In the genomic region with DNA sequence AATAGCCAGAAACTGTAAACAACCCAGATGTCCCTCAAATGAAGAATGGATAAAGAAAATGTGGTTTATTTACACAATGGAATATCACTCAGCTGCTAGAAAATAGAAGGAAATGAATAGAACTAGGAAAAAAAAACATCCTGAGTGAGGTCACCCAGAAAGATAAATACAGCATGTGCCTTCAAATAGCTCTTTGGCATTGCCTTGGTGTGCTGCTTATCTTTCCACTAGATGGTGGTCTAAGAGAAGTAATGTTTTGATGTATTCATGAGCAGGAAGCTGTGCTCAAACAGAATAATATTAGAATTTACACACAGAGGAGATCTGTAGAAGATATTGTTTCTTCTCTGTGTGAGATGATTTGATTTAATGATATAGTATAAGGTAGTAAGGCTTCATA, we compare ENCODE assay signal across 18 mouse cellular contexts.
A peak's percentile ranks its signal among the peaks of the same experiment; 100 is the strongest.
DNase-seq lines count a peak whose midpoint lies in the region; ATAC-seq and TF ChIP-seq lines count a peak whose summit lies in the region.
"Had no signal": no experiment of that assay in that cellular context is flagged by ENCODE, and none has a peak within 500 bp of the region (broad histone marks: within the 10 kb centered on the region; RNA-seq: fewer than 3 reads in every experiment).

No protein-coding gene starts in this region.

- peak; percentile 15 for DNase-seq in forebrain, embryonic 14.5 days (ENCODE audit: low spot score)
- peak in 1 of 2 experiments; percentile 3 for DNase-seq in layer of hippocampus, adult 2 months (ENCODE audit: low spot score in 2 of 2)
- DNase-seq in layer of hippocampus, postnatal 10 days (ENCODE audit: low spot score in 2 of 2) = no peak
- DNase-seq in CD4-positive helper T cell, adult 2 months (ENCODE audit: low read depth, low spot score) = peak; percentile 13
- DNase-seq in thymus, postnatal 0 days (ENCODE audit: low spot score) = no peak
- no peak for DNase-seq in urinary bladder, postnatal 14 days (ENCODE audit: low spot score)
- DNase-seq: adrenal gland, postnatal 36 days; cerebellum, adult 11 months; kidney, postnatal 25 days; thymus, postnatal 36 days had no signal

- no peak overlapping the region for H3K4me3 ChIP-seq in forebrain, embryonic 14.5 days (ENCODE audit: low read depth, low read length)
- no peak overlapping the region for H3K4me3 ChIP-seq in forebrain, embryonic 12.5 days (replicated peaks)
- H3K4me3 ChIP-seq in layer of hippocampus, adult 2 months = no peak overlapping the region
- H3K4me3 ChIP-seq: forebrain, embryonic 13.5 days; heart, embryonic 15.5 days; limb, embryonic 12.5 days; midbrain, embryonic 12.5 days; neural tube, embryonic 12.5 days; stomach, embryonic 15.5 days had no signal

- no peak for ATAC-seq in forebrain, embryonic 14.5 days
- no peak for ATAC-seq in forebrain, embryonic 12.5 days (ENCODE audit: low FRiP score)
- peak; percentile 64 for ATAC-seq in inflammation-experienced regulatory T-cells, adult 6 months
- ATAC-seq: forebrain, embryonic 13.5 days had no signal

- H3K27ac ChIP-seq in forebrain, embryonic 14.5 days (ENCODE audit: low read depth, low read length) = no peak overlapping the region
- H3K27ac ChIP-seq in forebrain, embryonic 12.5 days = no peak overlapping the region
- H3K27ac ChIP-seq in layer of hippocampus, adult 2 months = no peak overlapping the region
- H3K27ac ChIP-seq: forebrain, embryonic 13.5 days; heart, embryonic 15.5 days; limb, embryonic 12.5 days; midbrain, embryonic 12.5 days; neural tube, embryonic 12.5 days; stomach, embryonic 15.5 days had no signal

- no peaks in the 10 kb centered on the region for H3K27me3 ChIP-seq in forebrain, embryonic 14.5 days (replicated peaks; ENCODE audit: control insufficient read depth, insufficient read depth, low read length)
- H3K27me3 ChIP-seq in forebrain, embryonic 12.5 days = no peaks in the 10 kb centered on the region
- H3K27me3 ChIP-seq: forebrain, embryonic 13.5 days; heart, embryonic 15.5 days; limb, embryonic 12.5 days; midbrain, embryonic 12.5 days; neural tube, embryonic 12.5 days; stomach, embryonic 15.5 days had no signal

- H3K9me3 ChIP-seq in forebrain, embryonic 14.5 days (replicated peaks; ENCODE audit: control insufficient read depth, low read length) = no peaks in the 10 kb centered on the region
- no peaks in the 10 kb centered on the region for H3K9me3 ChIP-seq in forebrain, embryonic 12.5 days
- H3K9me3 ChIP-seq: forebrain, embryonic 13.5 days; heart, embryonic 15.5 days; limb, embryonic 12.5 days; midbrain, embryonic 12.5 days; neural tube, embryonic 12.5 days; stomach, embryonic 15.5 days had no signal

- TF ChIP-seq CTCF in layer of hippocampus, adult 2 months (conservative IDR thresholded peaks at IDR 0.05) = peak; percentile 78

- no peaks in the 10 kb centered on the region for H3K36me3 ChIP-seq in forebrain, embryonic 14.5 days (ENCODE audit: control insufficient read depth, insufficient read depth, low read length)
- H3K36me3 ChIP-seq in forebrain, embryonic 12.5 days (replicated peaks) = no peaks in the 10 kb centered on the region
- H3K36me3 ChIP-seq: heart, embryonic 15.5 days; limb, embryonic 12.5 days; midbrain, embryonic 12.5 days; neural tube, embryonic 12.5 days; stomach, embryonic 15.5 days had no signal

- no peak overlapping the region for H3K4me2 ChIP-seq in forebrain, embryonic 14.5 days (ENCODE audit: low read length)
- H3K4me2 ChIP-seq in forebrain, embryonic 12.5 days = no peak overlapping the region
- H3K4me2 ChIP-seq: forebrain, embryonic 13.5 days; heart, embryonic 15.5 days; limb, embryonic 12.5 days; midbrain, embryonic 12.5 days; neural tube, embryonic 12.5 days; stomach, embryonic 15.5 days had no signal

- H3K9ac ChIP-seq in forebrain, embryonic 14.5 days (ENCODE audit: low read length) = no peak overlapping the region
- H3K9ac ChIP-seq in forebrain, embryonic 12.5 days = no peak overlapping the region
- H3K9ac ChIP-seq: forebrain, embryonic 13.5 days; heart, embryonic 15.5 days; limb, embryonic 12.5 days; midbrain, embryonic 12.5 days; neural tube, embryonic 12.5 days; stomach, embryonic 15.5 days had no signal

- H3K4me1 ChIP-seq in forebrain, embryonic 14.5 days (ENCODE audit: control insufficient read depth, insufficient read depth, low read length) = no peaks in the 10 kb centered on the region
- H3K4me1 ChIP-seq in forebrain, embryonic 12.5 days = no peaks in the 10 kb centered on the region
- H3K4me1 ChIP-seq: forebrain, embryonic 13.5 days; heart, embryonic 15.5 days; limb, embryonic 12.5 days; midbrain, embryonic 12.5 days; neural tube, embryonic 12.5 days; stomach, embryonic 15.5 days had no signal

Comparison
In these comparisons a context has a peak if more than half of its experiments do, and no peak if none do; other contexts are left out.
1. DNase-seq: peak in forebrain, embryonic 14.5 days (single experiment) and CD4-positive helper T cell, adult 2 months (single experiment); none in layer of hippocampus, postnatal 10 days (0 of 2), thymus, postnatal 0 days (single experiment) and urinary bladder, postnatal 14 days (single experiment).